Mouse (Mus musculus): Measurements from ENCODE around the gene Gm648. TPM values are rescaled to one million over a fixed set of nuclear protein-coding genes. Genes with fewer than 3 reads are reported as not detected.

Gene Gm648
- not detected for total RNA-seq (2023)

DNA sequence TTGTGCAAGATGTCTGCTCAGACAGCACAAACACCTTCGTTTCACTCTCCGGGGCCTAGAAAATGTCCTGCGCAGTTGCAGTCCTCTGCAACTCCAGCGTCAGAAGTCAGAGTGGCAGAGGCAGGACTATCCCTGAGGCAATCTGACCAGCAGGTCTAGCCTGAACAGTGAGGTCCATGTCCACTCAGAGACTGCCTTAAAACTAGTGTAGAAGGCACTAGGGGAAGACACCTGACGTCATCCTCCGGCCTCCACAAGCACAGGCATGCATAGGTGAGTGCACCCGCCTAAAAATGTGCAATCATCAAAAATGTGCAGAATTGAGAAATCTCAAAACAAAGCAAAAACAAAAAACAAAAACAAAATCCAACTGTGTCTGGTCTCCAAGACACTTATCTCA lies at the start of gene Gm648:
Gene Gm648, minus strand, starts transcription at position 101 of the 400 bp plus-strand sequence.

GRCm38 (mm10) chrX:56597887-56598640 lies 48.7 kb upstream of the Gm648 start, which contains the start of gene Mmgt1:
Gene Mmgt1, minus strand, starts transcription at chrX:56598069.

DNA sequence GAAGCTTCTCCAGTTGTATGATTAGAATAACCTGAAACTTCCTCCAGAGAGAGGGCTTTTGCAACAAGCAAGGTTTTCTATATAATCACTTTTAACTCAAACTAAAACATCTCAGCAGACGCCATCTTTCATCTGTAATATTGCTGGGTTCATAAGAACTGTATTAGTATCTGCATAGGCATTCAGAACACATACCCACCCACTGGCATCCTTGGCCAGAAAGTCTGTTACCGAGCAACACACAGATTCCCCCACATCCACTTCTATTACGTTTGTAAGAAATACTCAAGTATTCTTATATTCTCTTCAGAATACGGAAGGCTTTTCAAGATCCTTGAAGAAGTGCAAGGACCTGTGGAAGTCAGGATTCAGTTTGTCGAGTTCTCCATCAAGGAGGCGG lies 25.0 kb downstream of the Gm648 start, which contains the start of gene Gm10477:
Gene Gm10477, plus strand, starts transcription at position 301 of the 400 bp plus-strand sequence.

Other genes with a start within 250 kb of the Gm648 start
- not detected for gene Zfp449, start 203.2 kb downstream of the Gm648 start, total RNA-seq (2023)
- gene Smim10l2a, start 175.0 kb downstream of the Gm648 start, total RNA-seq (2023) = not detected
- 1 to 10 TPM; 1.7 to 2.2 TPM for gene Gm2174, start 101.6 kb downstream of the Gm648 start, total RNA-seq (2023)
- 10 to 100 TPM; 57.5 to 68.3 TPM for gene Ints6l, start 94.7 kb downstream of the Gm648 start, total RNA-seq (2023)
- not detected for gene Gm10477, start 24.9 kb downstream of the Gm648 start, total RNA-seq (2023)
- gene Mmgt1, start 48.5 kb upstream of the Gm648 start, total RNA-seq (2023) = 10 to 100 TPM; 11.6 to 12.3 TPM
- gene Slc9a6, start 60.2 kb upstream of the Gm648 start, total RNA-seq (2023) = 10 to 100 TPM in 1 of 2 experiments, 1 to 10 TPM in 1; 9.6 to 14.0 TPM
- gene Fhl1, start 182.2 kb upstream of the Gm648 start, total RNA-seq (2023) = not detected

Data from B cell, adult 67 days (primary cell).